Mouse (Mus musculus): ENCODE data around the gene Mlec. TPM values are rescaled to one million over a fixed set of nuclear protein-coding genes. Genes with fewer than 3 reads are reported as not detected.

Gene Mlec
- 53.6 and 57.8 TPM in 2 replicates for polyA plus RNA-seq (2014; fragmentation: Nextera tagmentation; extraction: Ambion mirVana)

DNA sequence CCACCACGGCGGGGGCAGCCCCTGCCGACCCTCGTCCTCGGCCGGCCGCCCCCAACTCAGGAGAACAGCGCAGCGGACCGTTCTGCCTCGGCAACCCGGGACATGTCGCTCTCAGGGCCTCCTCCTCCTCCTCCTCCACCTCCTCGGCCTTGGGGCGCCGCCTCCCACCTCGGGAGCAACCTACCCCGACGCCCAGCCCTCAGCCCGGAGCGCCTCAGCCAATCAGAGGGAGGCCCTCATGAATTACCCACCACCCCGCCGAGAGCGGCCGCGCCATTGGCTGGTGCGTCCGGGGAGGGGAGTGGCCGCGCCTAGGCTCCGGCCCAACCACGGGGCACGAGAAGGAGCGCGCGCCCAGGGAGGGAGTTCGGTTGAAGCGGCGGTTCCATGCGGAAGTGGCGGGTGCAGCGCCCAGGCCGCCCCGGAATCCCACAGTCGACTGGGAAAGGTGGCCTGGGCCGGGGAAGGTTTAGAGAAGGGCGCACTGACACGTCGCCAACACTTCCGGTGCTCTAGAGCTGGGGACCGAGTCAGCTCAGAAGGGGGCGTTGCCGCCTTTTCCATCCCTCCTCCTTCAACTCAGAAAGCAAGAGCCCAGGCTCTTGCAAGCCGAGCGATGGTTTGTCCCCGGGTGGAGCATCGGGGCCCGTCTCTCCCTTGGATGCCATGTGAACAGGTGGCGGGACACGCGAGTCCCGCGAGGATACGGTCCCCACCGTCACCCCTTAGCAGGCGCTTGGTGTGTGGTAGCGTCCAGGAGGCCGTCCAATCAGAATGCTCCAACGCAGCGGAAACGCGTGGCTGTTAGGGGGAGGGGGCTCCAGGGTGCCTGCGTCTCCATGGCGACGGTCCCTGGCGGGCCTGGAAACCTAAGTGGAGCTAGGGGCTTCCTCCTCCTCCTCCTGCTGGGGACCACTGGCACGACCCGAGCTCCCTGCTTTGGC, at the start of gene Mlec:
Mlec (minus strand) TSS at position 140 of the 944 bp plus-strand sequence.
- Histone ChIP-seq H3K4me3 (ENCODE audit: control insufficient read depth in 1 of 2, insufficient read depth in 1 of 2, low read depth in 1 of 2, low read length in 2 of 2) (peak within 1 kb of the TSS; percentile 98 to 99), H3K9ac (ENCODE audit: low read length) (peak within 1 kb of the TSS; percentile 98), H3K4me1 (ENCODE audit: control insufficient read depth in 2 of 2, insufficient read depth in 2 of 2, low read length in 2 of 2) (peaks cover 29 to 46% of the 10 kb centered on the region in 2 experiments), H3K27me3 (ENCODE audit: control insufficient read depth, insufficient read depth, low read length) (no peaks in the 10 kb centered on the region), H3K4me2 (ENCODE audit: low read length) (peak within 1 kb of the TSS; percentile 83), H3K27ac (replicated peaks in 1 of 2; ENCODE audit: control insufficient read depth in 1 of 2, insufficient read depth in 1 of 2, low read depth in 2 of 2, low read length in 2 of 2) (peak within 1 kb of the TSS; percentile 97), H3K36me3 (ENCODE audit: control insufficient read depth, insufficient read depth, low read length) (no peaks in the 10 kb centered on the region), H3K9me3 (ENCODE audit: control insufficient read depth, low read length) (no peaks in the 10 kb centered on the region)
- ATAC-seq (ENCODE audit: insufficient number of reproducible peaks, insufficient read depth, low FRiP score, low read depth), result peak; percentile 98
- under 1% methylated on average over 77 of the region's 78 CpGs for WGBS

- H3K9ac ChIP-seq (ENCODE audit: low read length), result no peak overlapping the region
- no peak for ATAC-seq (ENCODE audit: insufficient number of reproducible peaks, insufficient read depth, low FRiP score, low read depth)
- WGBS, result 59% methylated on average over 5 of the region's 5 CpGs
- H3K36me3 ChIP-seq (ENCODE audit: control insufficient read depth, insufficient read depth, low read length), result no peaks in the 10 kb centered on the region
- no peak overlapping the region for H3K4me3 ChIP-seq (ENCODE audit: control insufficient read depth in 1 of 2, insufficient read depth in 1 of 2, low read depth in 1 of 2, low read length in 2 of 2)
- no peak overlapping the region for H3K4me2 ChIP-seq (ENCODE audit: low read length)
- H3K27me3 ChIP-seq (ENCODE audit: control insufficient read depth, insufficient read depth, low read length), result peaks cover 14% of the 10 kb centered on the region
- H3K9me3 ChIP-seq (ENCODE audit: control insufficient read depth, low read length), result no peaks in the 10 kb centered on the region
- no peak overlapping the region for H3K27ac ChIP-seq (replicated peaks in 1 of 2; ENCODE audit: control insufficient read depth in 1 of 2, insufficient read depth in 1 of 2, low read depth in 2 of 2, low read length in 2 of 2)
- peaks cover 8 to 15% of the 10 kb centered on the region in 2 experiments for H3K4me1 ChIP-seq (ENCODE audit: control insufficient read depth in 2 of 2, insufficient read depth in 2 of 2, low read length in 2 of 2)
Observed at GRCm38 (mm10) chr5:115207244-115207643, 49.3 kb upstream of the Mlec start.

GRCm38 (mm10) chr5:115204562-115205311, 46.8 kb upstream of the Mlec start:
- no peak for ATAC-seq (ENCODE audit: insufficient number of reproducible peaks, insufficient read depth, low FRiP score, low read depth)
- Histone ChIP-seq H3K4me2 (ENCODE audit: low read length) (peak overlapping the region; percentile 75), H3K9me3 (ENCODE audit: control insufficient read depth, low read length) (no peaks in the 10 kb centered on the region), H3K27me3 (ENCODE audit: control insufficient read depth, insufficient read depth, low read length) (peaks cover 14% of the 10 kb centered on the region), H3K4me3 (ENCODE audit: control insufficient read depth in 1 of 2, insufficient read depth in 1 of 2, low read depth in 1 of 2, low read length in 2 of 2) (peak overlapping the region; percentile 32 to 38), H3K4me1 (ENCODE audit: control insufficient read depth in 2 of 2, insufficient read depth in 2 of 2, low read length in 2 of 2) (peaks cover 8 to 10% of the 10 kb centered on the region in 2 experiments), H3K9ac (ENCODE audit: low read length) (peak overlapping the region; percentile 67), H3K27ac (replicated peaks in 1 of 2; ENCODE audit: control insufficient read depth in 1 of 2, insufficient read depth in 1 of 2, low read depth in 2 of 2, low read length in 2 of 2) (no peak overlapping the region), H3K36me3 (ENCODE audit: control insufficient read depth, insufficient read depth, low read length) (no peaks in the 10 kb centered on the region)
- 4% methylated on average over 31 of the region's 31 CpGs for WGBS

DNA sequence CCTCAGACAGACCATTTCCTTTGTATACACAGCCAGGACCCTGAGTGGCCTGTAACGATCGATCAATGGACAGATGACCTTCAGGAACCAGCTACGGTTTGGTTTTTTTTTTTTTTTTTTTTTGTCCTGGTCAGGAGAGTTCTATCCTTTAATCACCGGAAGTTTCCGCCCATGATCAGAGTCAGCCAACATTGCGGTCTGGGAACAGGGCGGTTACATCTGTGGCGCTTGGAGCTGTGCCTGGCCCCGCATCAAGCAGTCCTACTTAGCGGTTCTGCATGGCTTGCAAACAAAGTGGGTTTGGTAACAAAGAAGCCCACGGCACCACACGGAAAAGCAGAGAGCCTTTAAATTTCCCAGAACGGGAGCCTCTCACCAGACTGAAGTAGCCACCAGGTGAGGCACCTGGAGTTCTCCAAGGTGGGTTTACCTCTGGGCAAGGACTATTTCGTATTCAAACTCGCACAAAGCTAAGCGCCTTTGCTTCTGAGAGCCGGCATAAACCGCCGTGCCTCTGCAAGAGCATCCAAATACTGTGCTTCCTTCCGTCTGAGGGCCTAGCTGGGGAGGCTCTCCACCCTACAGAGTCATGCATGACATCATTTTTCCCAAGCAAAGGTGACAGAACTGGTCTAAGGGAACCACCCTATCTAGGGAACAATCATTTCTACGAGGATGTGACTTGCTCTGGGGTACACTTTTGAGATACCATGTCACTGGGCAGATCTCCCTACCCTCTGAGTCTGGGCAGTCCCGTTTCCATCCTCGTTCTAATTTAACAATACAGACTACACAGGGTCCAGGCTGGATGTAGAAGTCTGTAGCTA, 46.0 kb upstream of the Mlec start:
- no peak overlapping the region for H3K27ac ChIP-seq (replicated peaks in 1 of 2; ENCODE audit: control insufficient read depth in 1 of 2, insufficient read depth in 1 of 2, low read depth in 2 of 2, low read length in 2 of 2)
- no peak for ATAC-seq (ENCODE audit: insufficient number of reproducible peaks, insufficient read depth, low FRiP score, low read depth)
- 19% methylated on average over 23 of the region's 23 CpGs for WGBS

GRCm38 (mm10) chr5:115194626-115195221, 36.7 kb upstream of the Mlec start:
- Histone ChIP-seq H3K36me3 (ENCODE audit: control insufficient read depth, insufficient read depth, low read length) (no peaks in the 10 kb centered on the region), H3K4me1 (ENCODE audit: control insufficient read depth in 2 of 2, insufficient read depth in 2 of 2, low read length in 2 of 2) (peaks cover 4 to 22% of the 10 kb centered on the region in 2 experiments), H3K4me2 (ENCODE audit: low read length) (peak overlapping the region; percentile 99), H3K9ac (ENCODE audit: low read length) (no peak overlapping the region), H3K4me3 (ENCODE audit: control insufficient read depth in 1 of 2, insufficient read depth in 1 of 2, low read depth in 1 of 2, low read length in 2 of 2) (peak overlapping the region; percentile 40 to 60), H3K9me3 (ENCODE audit: control insufficient read depth, low read length) (no peaks in the 10 kb centered on the region), H3K27ac (replicated peaks in 1 of 2; ENCODE audit: control insufficient read depth in 1 of 2, insufficient read depth in 1 of 2, low read depth in 2 of 2, low read length in 2 of 2) (no peak overlapping the region), H3K27me3 (ENCODE audit: control insufficient read depth, insufficient read depth, low read length) (peaks cover 66% of the 10 kb centered on the region)
- WGBS, result 4% methylated on average over 12 of the region's 12 CpGs
- ATAC-seq (ENCODE audit: insufficient number of reproducible peaks, insufficient read depth, low FRiP score, low read depth), result no peak

More for the DNA sequence above, 46.0 kb upstream of the Mlec start:
- peak overlapping the region; percentile 75 for H3K4me2 ChIP-seq (ENCODE audit: low read length)
- no peaks in the 10 kb centered on the region for H3K36me3 ChIP-seq (ENCODE audit: control insufficient read depth, insufficient read depth, low read length)
- H3K9ac ChIP-seq (ENCODE audit: low read length), result peak overlapping the region; percentile 67
- H3K27me3 ChIP-seq (ENCODE audit: control insufficient read depth, insufficient read depth, low read length), result peaks cover 14% of the 10 kb centered on the region
- peak overlapping the region in 1 of 2 experiments; percentile 32; a peak in 2 of 4 replicates for H3K4me3 ChIP-seq (ENCODE audit: control insufficient read depth in 1 of 2, insufficient read depth in 1 of 2, low read depth in 1 of 2, low read length in 2 of 2)
- H3K4me1 ChIP-seq (ENCODE audit: control insufficient read depth in 2 of 2, insufficient read depth in 2 of 2, low read length in 2 of 2), result peaks cover 8 to 10% of the 10 kb centered on the region in 2 experiments
- H3K9me3 ChIP-seq (ENCODE audit: control insufficient read depth, low read length), result no peaks in the 10 kb centered on the region

DNA sequence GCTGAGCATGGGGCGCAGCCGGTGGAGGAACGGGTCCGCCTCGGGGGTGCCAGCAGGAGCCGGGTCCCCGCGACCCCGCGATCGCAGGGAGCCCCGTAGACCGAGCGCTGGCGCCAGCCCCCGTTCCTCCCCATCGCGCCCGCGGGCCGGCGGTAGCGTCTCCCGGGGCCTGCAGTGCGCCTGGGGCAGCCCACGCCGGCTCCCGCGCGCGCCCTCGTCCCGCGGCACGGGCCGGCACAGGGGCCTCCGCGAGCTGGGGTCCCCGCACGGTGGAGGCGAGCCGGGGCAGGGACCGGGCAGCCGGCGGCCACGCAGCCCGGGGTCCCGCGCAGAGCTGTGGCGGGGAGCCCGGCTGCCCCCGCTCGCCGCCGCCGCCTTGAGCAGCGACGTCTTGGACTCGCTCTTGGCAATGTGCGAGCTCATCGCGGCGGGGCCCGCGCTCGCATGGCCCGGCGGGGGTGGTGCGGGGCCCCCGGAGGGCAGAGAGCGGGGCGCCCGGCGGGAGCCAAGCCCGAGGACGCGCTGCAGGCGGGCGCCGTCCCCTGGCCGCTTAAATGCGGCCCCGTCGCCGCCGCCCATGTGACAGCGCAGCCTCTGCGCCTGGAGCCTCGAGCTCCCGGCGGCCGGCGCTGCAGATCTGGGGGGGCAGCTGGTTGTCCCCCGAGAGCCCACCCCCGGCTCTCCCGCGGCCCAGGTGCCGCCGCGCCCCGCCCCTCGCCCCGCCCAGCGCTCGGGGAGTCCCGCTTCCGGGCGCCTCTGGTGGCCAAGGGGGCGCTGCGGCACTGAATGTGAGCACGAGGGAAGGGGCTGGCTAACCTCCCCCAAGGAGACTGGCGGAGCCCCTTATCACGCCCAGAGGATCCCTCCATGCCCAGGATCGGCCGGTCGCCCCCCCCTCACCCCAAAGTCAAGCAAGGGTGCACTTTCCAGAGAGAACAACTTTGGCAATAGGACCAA, 36.0 kb upstream of the Mlec start, which contains the start of gene Cabp1:
Cabp1 (minus strand) TSS at position 713 of the 957 bp plus-strand sequence.
- WGBS, result under 1% methylated on average over 81 of the region's 116 CpGs
- 0 out of 2 replicates have a peak, but pooled peaks have one; percentile 15 for ATAC-seq (ENCODE audit: insufficient number of reproducible peaks, insufficient read depth, low FRiP score, low read depth)
- H3K27ac ChIP-seq (replicated peaks in 1 of 2; ENCODE audit: control insufficient read depth in 1 of 2, insufficient read depth in 1 of 2, low read depth in 2 of 2, low read length in 2 of 2), result no peak within 1 kb of the TSS

More for the DNA sequence above, 36.0 kb upstream of the Mlec start, which contains the start of gene Cabp1:
- H3K4me2 ChIP-seq (ENCODE audit: low read length), result peak within 1 kb of the TSS; percentile 99
- peaks cover 70% of the 10 kb centered on the region for H3K27me3 ChIP-seq (ENCODE audit: control insufficient read depth, insufficient read depth, low read length)
- no peaks in the 10 kb centered on the region for H3K9me3 ChIP-seq (ENCODE audit: control insufficient read depth, low read length)
- H3K36me3 ChIP-seq (ENCODE audit: control insufficient read depth, insufficient read depth, low read length), result no peaks in the 10 kb centered on the region
- H3K4me1 ChIP-seq (ENCODE audit: control insufficient read depth in 2 of 2, insufficient read depth in 2 of 2, low read length in 2 of 2), result peaks cover 4 to 22% of the 10 kb centered on the region in 2 experiments
- peak within 1 kb of the TSS; percentile 52 for H3K9ac ChIP-seq (ENCODE audit: low read length)
- peak within 1 kb of the TSS; percentile 40 to 60 for H3K4me3 ChIP-seq (ENCODE audit: control insufficient read depth in 1 of 2, insufficient read depth in 1 of 2, low read depth in 1 of 2, low read length in 2 of 2)

Measured in heart, embryonic 14.5 days (tissue).